Mouse (Mus musculus) neural tube, embryonic 12.5 days (tissue): Measurements from ENCODE around the gene Siah3. TPM values are rescaled to one million over a fixed set of nuclear protein-coding genes. Genes with fewer than 3 reads are reported as not detected.
"Not testable (repeated sequence)": the region's sequence is repeated elsewhere in the genome, so short reads cannot be mapped to it uniquely, and the experiment has no call there.

Experiments used
- ATAC-seq: fragments of 200-750 bp; cut with Nextera tagmentation; 2 replicates; pipeline ENCODE4 v1.8.0; 2017; ENCODE audit warnings: low read depth, mild to moderate bottlenecking, moderate TSS enrichment, moderate library complexity; ENCODE audit not compliant: low FRiP score
- H3K27ac ChIP-seq: fragments of 300-500 bp; sonication (generic); 2 replicates; pipeline ENCODE4 v1.5.1; 2016
- H3K27me3 ChIP-seq: fragments of 300-500 bp; sonication (generic); replicated peaks from 2 replicates; pipeline ENCODE4 v1.6.1; 2016; ENCODE audit warnings: mild to moderate bottlenecking
- H3K36me3 ChIP-seq: fragments of 300-500 bp; sonication (generic); 2 replicates; pipeline ENCODE4 v1.6.1; 2016; ENCODE audit warnings: mild to moderate bottlenecking
- H3K4me1 ChIP-seq: fragments of 300-500 bp; sonication (generic); 2 replicates; pipeline ENCODE4 v1.6.1; 2016
- H3K4me2 ChIP-seq: fragments of 300-500 bp; sonication (generic); replicated peaks from 2 replicates; pipeline ENCODE4 v1.6.1; 2016; ENCODE audit warnings: mild to moderate bottlenecking
- H3K4me3 ChIP-seq: fragments of 300-500 bp; sonication (generic); 2 replicates; pipeline ENCODE4 v1.5.1; 2016
- H3K9ac ChIP-seq: fragments of 300-500 bp; sonication (generic); 2 replicates; pipeline ENCODE4 v1.6.1; 2016; ENCODE audit warnings: mild to moderate bottlenecking
- H3K9me3 ChIP-seq: fragments of 300-500 bp; sonication (generic); 2 replicates; pipeline ENCODE4 v1.6.1; 2016; ENCODE audit warnings: mild to moderate bottlenecking
- WGBS: fragments of 180-500 bp; shearing (Covaris S2); methylation state at CpG from one replicate; pipeline ENCODE4 v1.1.7; 2016; 5-methylcytosine and 5-hydroxymethylcytosine counted together
- polyA plus RNA-seq: library from polyadenylated mRNA; unstranded; fragments of >200 nt; fragmentation: Nextera tagmentation; extraction: Ambion mirVana; gene quantifications from 2 replicates; pipeline ENCODE4 v1.2.1, GENCODE M21; 2016

Gene Siah3
- polyA plus RNA-seq, 1 experiment from 2014 or later = 3.7 TPM

- not testable (repeated sequence) for H3K4me2 ChIP-seq, H3K36me3 ChIP-seq, H3K27ac ChIP-seq, H3K9me3 ChIP-seq, H3K9ac ChIP-seq, H3K27me3 ChIP-seq, ATAC-seq, H3K4me3 ChIP-seq
- peaks cover 12% of the 10 kb centered on the region for H3K4me1 ChIP-seq
Measured at GRCm38 (mm10) chr14:75446314-75446713, 9.5 kb upstream of the Siah3 start.

GRCm38 (mm10) chr14:75453906-75454305 lies 1.9 kb upstream of the Siah3 start:
- 72% methylated on average over 4 of the region's 4 CpGs for WGBS
- ATAC-seq = no peak
- Histone ChIP-seq H3K4me1 (peaks cover 35% of the 10 kb centered on the region), H3K9me3 (no peaks in the 10 kb centered on the region), H3K27me3 (no peaks in the 10 kb centered on the region), H3K4me2 (no peak overlapping the region), H3K27ac (no peak overlapping the region), H3K4me3 (no peak overlapping the region), H3K36me3 (no peaks in the 10 kb centered on the region), H3K9ac (no peak overlapping the region)

GRCm38 (mm10) chr14:75454716-75455115 lies 1.1 kb upstream of the Siah3 start:
- H3K4me2 ChIP-seq = peak overlapping the region; percentile 19; the same call in 1 of the 2 replicates
- H3K4me1 ChIP-seq = peaks cover 39% of the 10 kb centered on the region
- no peak overlapping the region for H3K4me3 ChIP-seq

GRCm38 (mm10) chr14:75455361-75455742 lies 430 bp upstream of the Siah3 start:
- ATAC-seq = no peak
- Histone ChIP-seq H3K36me3 (no peaks in the 10 kb centered on the region), H3K9me3 (no peaks in the 10 kb centered on the region), H3K4me1 (peaks cover 44% of the 10 kb centered on the region), H3K27me3 (no peaks in the 10 kb centered on the region), H3K9ac (no peak overlapping the region), H3K4me3 (no peak overlapping the region), H3K4me2 (peak overlapping the region; percentile 75), H3K27ac (no peak overlapping the region)
- 44% methylated on average over 3 of the region's 3 CpGs for WGBS

More at GRCm38 (mm10) chr14:75454716-75455115, 1.1 kb upstream of the Siah3 start:
- 9% methylated on average over 4 of the region's 4 CpGs for WGBS
- H3K27ac ChIP-seq = no peak overlapping the region
- no peak for ATAC-seq
- no peaks in the 10 kb centered on the region for H3K27me3 ChIP-seq
- H3K9me3 ChIP-seq = no peaks in the 10 kb centered on the region
- no peaks in the 10 kb centered on the region for H3K36me3 ChIP-seq
- H3K9ac ChIP-seq = no peak overlapping the region

GRCm38 (mm10) chr14:75456489-75457220 lies 873 bp downstream of the Siah3 start:
- H3K27me3 ChIP-seq = no peaks in the 10 kb centered on the region
- peaks cover 46% of the 10 kb centered on the region for H3K4me1 ChIP-seq
- H3K9me3 ChIP-seq = no peaks in the 10 kb centered on the region
- H3K4me2 ChIP-seq = peak overlapping the region; percentile 75
- 4% methylated on average over 13 of the region's 13 CpGs for WGBS
- H3K4me3 ChIP-seq = peak overlapping the region; percentile 40
- no peaks in the 10 kb centered on the region for H3K36me3 ChIP-seq
- H3K27ac ChIP-seq = peak overlapping the region; percentile 22
- peak; percentile 39; the same call in 1 of the 2 replicates for ATAC-seq
- peak overlapping the region; percentile 49 for H3K9ac ChIP-seq

GRCm38 (mm10) chr14:75457221-75457600 lies 1.4 kb downstream of the Siah3 start:
- peak overlapping the region; percentile 75 for H3K4me2 ChIP-seq
- peaks cover 46% of the 10 kb centered on the region for H3K4me1 ChIP-seq
- no peaks in the 10 kb centered on the region for H3K36me3 ChIP-seq
- H3K27me3 ChIP-seq = no peaks in the 10 kb centered on the region
- peak overlapping the region; percentile 49 for H3K9ac ChIP-seq
- H3K9me3 ChIP-seq = no peaks in the 10 kb centered on the region
- peak overlapping the region; percentile 40 for H3K4me3 ChIP-seq
- H3K27ac ChIP-seq = peak overlapping the region; percentile 22; the same call in 1 of the 2 replicates
- peak; percentile 24; the same call in 1 of the 2 replicates for ATAC-seq
- 34% methylated on average over 8 of the region's 8 CpGs for WGBS

GRCm38 (mm10) chr14:75459431-75459830 lies 3.6 kb downstream of the Siah3 start:
- H3K4me2 ChIP-seq = peak overlapping the region; percentile 17; the same call in 1 of the 2 replicates
- no peaks in the 10 kb centered on the region for H3K9me3 ChIP-seq
- ATAC-seq = no peak
- no peak overlapping the region for H3K4me3 ChIP-seq
- H3K27ac ChIP-seq = no peak overlapping the region
- H3K4me1 ChIP-seq = peaks cover 44% of the 10 kb centered on the region
- H3K27me3 ChIP-seq = no peaks in the 10 kb centered on the region
- no peaks in the 10 kb centered on the region for H3K36me3 ChIP-seq
- 77% methylated on average over 10 of the region's 10 CpGs for WGBS
- no peak overlapping the region for H3K9ac ChIP-seq

GRCm38 (mm10) chr14:75459991-75460390 lies 4.2 kb downstream of the Siah3 start:
- 41% methylated on average over 3 of the region's 3 CpGs for WGBS
- no peak overlapping the region for H3K9ac ChIP-seq

GRCm38 (mm10) chr14:75460436-75460835 lies 4.7 kb downstream of the Siah3 start:
- H3K36me3 ChIP-seq = no peaks in the 10 kb centered on the region
- no peak overlapping the region for H3K9ac ChIP-seq
- H3K27ac ChIP-seq = no peak overlapping the region
- no peak for ATAC-seq
- H3K4me1 ChIP-seq = peaks cover 34% of the 10 kb centered on the region
- WGBS = 57% methylated on average over 3 of the region's 3 CpGs
- H3K9me3 ChIP-seq = no peaks in the 10 kb centered on the region
- no peaks in the 10 kb centered on the region for H3K27me3 ChIP-seq
- 0 out of 2 replicates have a peak overlapping the region, but pooled peaks have one; percentile 9 for H3K4me2 ChIP-seq
- H3K4me3 ChIP-seq = no peak overlapping the region

More at GRCm38 (mm10) chr14:75459991-75460390, 4.2 kb downstream of the Siah3 start:
- ATAC-seq = no peak
- no peak overlapping the region for H3K4me3 ChIP-seq
- H3K27ac ChIP-seq = no peak overlapping the region
- H3K4me1 ChIP-seq = peaks cover 38% of the 10 kb centered on the region
- H3K9me3 ChIP-seq = no peaks in the 10 kb centered on the region
- H3K4me2 ChIP-seq = 0 out of 2 replicates have a peak overlapping the region, but pooled peaks have one; percentile 9
- no peaks in the 10 kb centered on the region for H3K27me3 ChIP-seq
- H3K36me3 ChIP-seq = no peaks in the 10 kb centered on the region

GRCm38 (mm10) chr14:75461770-75462169 lies 6.0 kb downstream of the Siah3 start:
- no peak overlapping the region for H3K27ac ChIP-seq
- H3K9me3 ChIP-seq = no peaks in the 10 kb centered on the region
- H3K4me1 ChIP-seq = peaks cover 27% of the 10 kb centered on the region
- 93% methylated on average over 4 of the region's 4 CpGs for WGBS
- no peak for ATAC-seq
- no peak overlapping the region for H3K9ac ChIP-seq
- H3K36me3 ChIP-seq = no peaks in the 10 kb centered on the region
- H3K4me3 ChIP-seq = no peak overlapping the region
- H3K27me3 ChIP-seq = no peaks in the 10 kb centered on the region
- no peak overlapping the region for H3K4me2 ChIP-seq

GRCm38 (mm10) chr14:75463171-75463570 lies 7.4 kb downstream of the Siah3 start:
- H3K27me3 ChIP-seq = no peaks in the 10 kb centered on the region
- no peaks in the 10 kb centered on the region for H3K36me3 ChIP-seq
- no peak for ATAC-seq
- no peak overlapping the region for H3K27ac ChIP-seq
- H3K4me2 ChIP-seq = no peak overlapping the region
- H3K4me3 ChIP-seq = no peak overlapping the region
- no peaks in the 10 kb centered on the region for H3K9me3 ChIP-seq
- no peak overlapping the region for H3K9ac ChIP-seq
- 93% methylated on average over 4 of the region's 4 CpGs for whole genome bisulfite sequencing
- peaks cover 17% of the 10 kb centered on the region for H3K4me1 ChIP-seq

GRCm38 (mm10) chr14:75468941-75469340 lies 13.2 kb downstream of the Siah3 start:
- no peaks in the 10 kb centered on the region for H3K9me3 ChIP-seq
- 87% methylated on average over 4 of the region's 4 CpGs for WGBS
- H3K27me3 ChIP-seq = no peaks in the 10 kb centered on the region
- no peaks in the 10 kb centered on the region for H3K36me3 ChIP-seq
- ATAC-seq = no peak
- H3K4me3 ChIP-seq = no peak overlapping the region
- H3K4me2 ChIP-seq = no peak overlapping the region
- H3K9ac ChIP-seq = no peak overlapping the region
- H3K27ac ChIP-seq = no peak overlapping the region
- H3K4me1 ChIP-seq = peaks cover 4% of the 10 kb centered on the region; the same call in 1 of the 2 replicates
